8 mouse cellular contexts compared by ENCODE assay signal in the genomic region with DNA sequence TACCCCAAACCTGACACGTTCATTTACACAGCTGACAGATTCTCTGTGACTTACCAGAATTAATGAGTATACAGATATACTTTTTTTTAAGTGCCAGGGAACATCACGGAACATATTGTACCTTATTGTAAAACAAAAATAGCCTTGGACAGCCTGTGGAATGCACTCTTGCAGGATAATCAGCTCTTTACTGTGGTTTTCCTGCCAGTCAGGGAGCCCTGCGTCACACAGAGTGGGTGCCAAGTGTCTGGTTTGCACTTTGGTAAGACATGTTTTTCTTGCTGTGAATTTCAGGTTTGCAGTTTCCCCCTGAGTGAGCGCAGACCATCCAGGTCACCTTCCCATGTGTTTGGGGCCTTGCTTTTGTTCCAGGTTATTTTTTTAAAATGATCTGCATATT. TPM values are rescaled to one million over a fixed set of nuclear protein-coding genes. Genes with fewer than 3 reads are reported as not detected.
DNase-seq lines count a peak whose midpoint lies in the region; TF ChIP-seq lines count a peak whose summit lies in the region.

No protein-coding gene starts in this region.

- peak; percentile 17 to 45 for DNase-seq in cerebellum, adult 2 months
- DNase-seq in cerebellum, adult 18-20 months, result no peak
- DNase-seq in ovary, postnatal 36 days (ENCODE audit: low spot score), result peak; percentile 21
- DNase-seq in ovary, postnatal 14 days (ENCODE audit: low spot score), result no peak
- peak; percentile 85 to 94 for DNase-seq in kidney, postnatal 36 days
- DNase-seq in right cerebral cortex, postnatal 4 days, result peak; percentile 14
- DNase-seq in adrenal gland, adult 2 months, result no peak
- DNase-seq in spleen, adult 18-20 months, result no peak

- peaks cover 9% of the 10 kb centered on the region; the same call in 1 of the 2 replicates for H3K4me1 ChIP-seq in cerebellum, adult 2 months (ENCODE audit: control insufficient read depth, insufficient read depth, low read length)

- no peaks in the 10 kb centered on the region; the same call in 1 of the 2 replicates for H3K27me3 ChIP-seq in cerebellum, adult 2 months (ENCODE audit: control insufficient read depth, insufficient read depth, low read length)

- TF ChIP-seq CTCF in cerebellum, adult 2 months (IDR thresholded peaks at IDR 0.05; ENCODE audit: borderline replicate concordance, insufficient read depth, low read depth, low read length), result no peak

- TF ChIP-seq POLR2A in cerebellum, adult 2 months (IDR thresholded peaks at IDR 0.05; ENCODE audit: borderline replicate concordance, insufficient read depth, low read length), result no peak

- 53% methylated on average over 4 of the region's 4 CpGs for WGBS in cerebellum, adult 2 months

- H3K27ac ChIP-seq in cerebellum, adult 2 months (ENCODE audit: insufficient read depth, low read length), result no peak overlapping the region

- no peak overlapping the region for H3K4me3 ChIP-seq in cerebellum, adult 2 months (replicated peaks; ENCODE audit: insufficient read depth, low read depth, low read length)

RNA-seq across cellular contexts. Expression of a gene that starts 15.8 kb away (rescaled TPM):
- polyA plus RNA-seq in cerebellum, adult 2 months (2012; rRNA removed), result 0.05 TPM in 1 of 2 replicates, not detected in the other
- total RNA-seq in adrenal gland, adult 2 months (2021), result under 1 TPM; 0.32 to 0.55 TPM
- polyA plus RNA-seq in adrenal gland, adult 2 months (2012; rRNA removed), result 0.26 and 0.45 TPM in 2 replicates

Comparison
In these comparisons a context has a peak if more than half of its experiments do, and no peak if none do; other contexts are left out.
1. DNase-seq: peak in cerebellum, adult 2 months (2 of 2), ovary, postnatal 36 days (single experiment), kidney, postnatal 36 days (2 of 2) and right cerebral cortex, postnatal 4 days (single experiment); none in cerebellum, adult 18-20 months (0 of 2), ovary, postnatal 14 days (single experiment), adrenal gland, adult 2 months (single experiment) and spleen, adult 18-20 months (0 of 2).